Mouse (Mus musculus): Measurements from ENCODE around the gene Rapgef5. TPM values are rescaled to one million over a fixed set of nuclear protein-coding genes. Genes with fewer than 3 reads are reported as not detected.

The Rapgef5 gene
- total and polyA plus RNA-seq, 3 experiments = not detected

DNA sequence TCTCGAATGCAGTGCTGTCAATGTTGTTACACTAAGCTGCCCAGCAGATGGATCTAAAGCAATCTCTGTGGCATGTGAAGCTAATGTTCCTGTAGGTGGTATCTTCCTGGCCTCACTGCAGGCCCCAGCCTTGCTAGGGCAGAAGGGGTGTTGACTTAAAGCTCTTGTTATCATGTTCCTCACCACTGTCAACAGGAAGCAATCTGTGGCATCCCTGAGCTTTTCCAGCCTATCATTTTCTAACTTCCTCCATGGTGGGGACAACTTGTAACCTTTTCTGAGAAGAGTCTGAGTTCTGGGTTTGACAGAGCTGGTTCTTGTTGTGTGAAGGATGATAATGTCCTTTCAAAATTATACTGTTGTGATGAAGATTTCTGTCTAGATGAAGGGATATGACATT lies 115.9 kb downstream of the Rapgef5 start:
- H3K79me2 ChIP-seq (ENCODE audit: control insufficient read depth, insufficient read depth, low read length, poor library complexity) = no peaks in the 10 kb centered on the region
- H3K27me3 ChIP-seq (ENCODE audit: control insufficient read depth in 1 of 2, insufficient read depth in 2 of 2, low read length in 2 of 2) = no peaks in the 10 kb centered on the region
- H3K9me3 ChIP-seq (replicated peaks; ENCODE audit: insufficient read depth, low read length) = peaks cover 2% of the 10 kb centered on the region; the same call in 1 of the 2 replicates
- DNase-seq (ENCODE audit: low read depth, low spot score) = no peak
- no peaks in the 10 kb centered on the region for H3K36me3 ChIP-seq (ENCODE audit: control insufficient read depth in 1 of 2, insufficient read depth in 2 of 2, low read length in 2 of 2)
- no peaks in the 10 kb centered on the region for H3K4me1 ChIP-seq (ENCODE audit: control insufficient read depth in 1 of 2, insufficient read depth in 2 of 2, low read length in 2 of 2)
- H3K27ac ChIP-seq (ENCODE audit: control insufficient read depth, low read depth, low read length) = no peak overlapping the region
- no peak overlapping the region for H3K9ac ChIP-seq (ENCODE audit: control insufficient read depth, low read depth, low read length, poor library complexity, severe bottlenecking)
- TF ChIP-seq BHLHE40 (IDR thresholded peaks at IDR 0.05; ENCODE audit: borderline replicate concordance, low read depth, low read length) (no peak), MAX (IDR thresholded peaks at IDR 0.05; ENCODE audit: low read length) (no peak)
- H3K4me3 ChIP-seq (ENCODE audit: control insufficient read depth in 1 of 2, insufficient read depth in 1 of 2, low read depth in 2 of 2, low read length in 2 of 2) = no peak overlapping the region

DNA sequence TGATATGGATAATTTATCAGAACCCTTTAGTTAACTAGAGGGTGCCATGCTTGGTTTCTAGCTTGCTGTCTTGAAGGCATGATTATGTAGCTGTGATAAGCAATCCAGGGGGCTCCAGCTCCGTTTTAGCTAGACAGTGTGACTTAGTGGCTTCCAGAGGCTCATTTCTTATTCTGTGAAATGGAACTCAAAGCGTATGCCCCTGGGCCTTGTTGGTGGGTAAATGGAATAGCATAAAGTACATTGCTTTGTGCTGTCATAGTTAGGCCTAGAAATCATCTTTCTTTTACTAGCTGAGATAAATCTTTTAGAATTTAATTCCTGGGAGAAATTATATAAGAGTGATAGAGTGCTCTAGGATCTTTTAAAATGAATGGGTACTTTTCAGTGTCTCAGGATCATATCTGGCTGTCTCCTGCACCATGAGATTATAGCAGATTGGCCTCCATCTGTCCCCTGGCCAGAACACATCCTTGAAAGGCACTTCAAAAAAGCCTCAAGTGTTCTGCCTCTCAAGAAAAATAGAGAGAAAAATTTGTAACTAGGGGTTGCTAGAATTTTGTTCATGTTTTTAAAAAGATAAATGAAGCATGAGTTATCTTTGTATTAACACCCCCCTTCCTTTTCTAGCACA lies 120.0 kb downstream of the Rapgef5 start:
- Histone ChIP-seq H3K9me3 (replicated peaks; ENCODE audit: insufficient read depth, low read length) (0 out of 2 replicates have a peak, but pooled peaks cover 2% of the 10 kb centered on the region), H3K4me3 (ENCODE audit: control insufficient read depth in 1 of 2, insufficient read depth in 1 of 2, low read depth in 2 of 2, low read length in 2 of 2) (no peak overlapping the region), H3K4me1 (ENCODE audit: control insufficient read depth in 1 of 2, insufficient read depth in 2 of 2, low read length in 2 of 2) (no peaks in the 10 kb centered on the region), H3K9ac (ENCODE audit: control insufficient read depth, low read depth, low read length, poor library complexity, severe bottlenecking) (no peak overlapping the region), H3K79me2 (ENCODE audit: control insufficient read depth, insufficient read depth, low read length, poor library complexity) (no peaks in the 10 kb centered on the region), H3K27me3 (ENCODE audit: control insufficient read depth in 1 of 2, insufficient read depth in 2 of 2, low read length in 2 of 2) (no peaks in the 10 kb centered on the region), H3K36me3 (ENCODE audit: control insufficient read depth in 1 of 2, insufficient read depth in 2 of 2, low read length in 2 of 2) (no peaks in the 10 kb centered on the region), H3K27ac (ENCODE audit: control insufficient read depth, low read depth, low read length) (no peak overlapping the region)
- no peak for TF ChIP-seq CHD1 (IDR thresholded peaks at IDR 0.05; ENCODE audit: low read depth, low read length)
- no peak for TF ChIP-seq MAZ (IDR thresholded peaks at IDR 0.05; ENCODE audit: low read depth, low read length)
- TF ChIP-seq POLR2AphosphoS2 (IDR thresholded peaks at IDR 0.05; ENCODE audit: low read length) = no peak
- DNase-seq (ENCODE audit: low read depth, low spot score) = no peak

DNA sequence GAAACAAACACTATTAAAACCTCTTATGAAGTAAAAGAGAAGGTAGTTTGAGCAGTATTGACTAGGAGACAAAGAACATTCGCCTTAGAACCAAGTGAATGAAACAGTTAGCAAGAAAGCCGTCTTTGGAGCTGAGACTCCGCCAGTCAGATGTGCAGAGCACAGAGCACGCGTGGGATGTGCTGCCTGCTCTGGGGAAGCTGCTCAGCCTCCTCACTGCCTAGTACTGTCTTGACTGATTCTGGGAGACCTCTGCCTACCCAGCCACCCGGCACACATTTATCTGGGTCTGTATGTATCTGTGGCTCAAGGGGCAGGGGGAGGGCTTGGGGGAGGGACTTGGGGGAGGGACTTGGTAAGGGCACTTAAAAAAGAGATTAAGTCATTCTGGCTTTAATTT lies 120.7 kb downstream of the Rapgef5 start:
- TF ChIP-seq NELFE (IDR thresholded peaks at IDR 0.05; ENCODE audit: low read depth, low read length) = no peak
- no peak for TF ChIP-seq POLR2A (IDR thresholded peaks at IDR 0.05; ENCODE audit: control insufficient read depth in 1 of 2, insufficient read depth in 1 of 2, low read depth in 1 of 2, low read length in 2 of 2, poor library complexity in 1 of 2)
- no peak for TF ChIP-seq ZC3H11A (IDR thresholded peaks at IDR 0.05; ENCODE audit: low read depth, low read length)
- TF ChIP-seq RCOR1 (IDR thresholded peaks at IDR 0.05; ENCODE audit: low read depth, low read length) = no peak
- TF ChIP-seq POLR2AphosphoS5 (IDR thresholded peaks at IDR 0.05; ENCODE audit: borderline replicate concordance, low read depth, low read length) = no peak
- TF ChIP-seq ZNF384 (IDR thresholded peaks at IDR 0.05; ENCODE audit: low read depth, low read length) = no peak
- TF ChIP-seq ELF1 (IDR thresholded peaks at IDR 0.05; ENCODE audit: low read depth, low read length) = no peak
- TF ChIP-seq MYB (IDR thresholded peaks at IDR 0.05; ENCODE audit: low read depth, low read length) = no peak
- no peak for TF ChIP-seq ZKSCAN1 (IDR thresholded peaks at IDR 0.05; ENCODE audit: low read depth, low read length)
- no peak for TF ChIP-seq TAL1 (IDR thresholded peaks at IDR 0.05; ENCODE audit: low read length)
- TF ChIP-seq ZMIZ1 (IDR thresholded peaks at IDR 0.05; ENCODE audit: low read depth, low read length) = no peak
- Histone ChIP-seq H3K4me3 (ENCODE audit: control insufficient read depth in 1 of 2, insufficient read depth in 1 of 2, low read depth in 2 of 2, low read length in 2 of 2) (no peak overlapping the region), H3K27me3 (ENCODE audit: control insufficient read depth in 1 of 2, insufficient read depth in 2 of 2, low read length in 2 of 2) (no peaks in the 10 kb centered on the region), H3K27ac (ENCODE audit: control insufficient read depth, low read depth, low read length) (no peak overlapping the region), H3K9ac (ENCODE audit: control insufficient read depth, low read depth, low read length, poor library complexity, severe bottlenecking) (no peak overlapping the region), H3K36me3 (ENCODE audit: control insufficient read depth in 1 of 2, insufficient read depth in 2 of 2, low read length in 2 of 2) (no peaks in the 10 kb centered on the region), H3K79me2 (ENCODE audit: control insufficient read depth, insufficient read depth, low read length, poor library complexity) (no peaks in the 10 kb centered on the region), H3K9me3 (replicated peaks; ENCODE audit: insufficient read depth, low read length) (0 out of 2 replicates have a peak, but pooled peaks cover 2% of the 10 kb centered on the region), H3K4me1 (ENCODE audit: control insufficient read depth in 1 of 2, insufficient read depth in 2 of 2, low read length in 2 of 2) (no peaks in the 10 kb centered on the region)
- no peak for DNase-seq (ENCODE audit: low read depth, low spot score)

Data from MEL (cell line).